Mouse (Mus musculus) ES-CJ7 (cell line): ENCODE data around the gene Raly.
A peak's percentile ranks its signal among the peaks of the same experiment; 100 is the strongest.

Source experiments
- DNase-seq: peaks from one replicate; pipeline ENCODE4 v3.0.0; 2011; ENCODE audit warnings: low read depth, low spot score

Gene Raly

GRCm38 (mm10) chr2:154782856-154783650 lies 7.8 kb upstream of the Raly start:
- no peak for DNase-seq

GRCm38 (mm10) chr2:154785284-154785683 lies 5.6 kb upstream of the Raly start:
- no peak for DNase-seq

- DNase-seq: peak; percentile 81
These were observed 4.7 kb upstream of the Raly start for GRCm38 (mm10) chr2:154786187-154786586.

- DNase-seq: peak; percentile 38
These were observed 4.1 kb upstream of the Raly start for GRCm38 (mm10) chr2:154786776-154787175.

GRCm38 (mm10) chr2:154789381-154789780 lies 1.5 kb upstream of the Raly start:
- DNase-seq: no peak

- DNase-seq: peak; percentile 14
These were observed 780 bp upstream of the Raly start for GRCm38 (mm10) chr2:154789977-154790655.

- peak; percentile 41 for DNase-seq
These were observed 1.1 kb downstream of the Raly start for GRCm38 (mm10) chr2:154791661-154792642.

GRCm38 (mm10) chr2:154803372-154803771 lies 12.5 kb downstream of the Raly start:
- no peak for DNase-seq

- DNase-seq: no peak
These were observed 12.9 kb downstream of the Raly start for GRCm38 (mm10) chr2:154803845-154804244.

GRCm38 (mm10) chr2:154807689-154808088 lies 16.8 kb downstream of the Raly start:
- DNase-seq: no peak

GRCm38 (mm10) chr2:154809107-154809762 lies 18.3 kb downstream of the Raly start:
- no peak for DNase-seq

GRCm38 (mm10) chr2:154810821-154811220 lies 19.9 kb downstream of the Raly start:
- no peak for DNase-seq

- no peak for DNase-seq
These were observed 22.5 kb downstream of the Raly start for GRCm38 (mm10) chr2:154813426-154813825.

- no peak for DNase-seq
These were observed 26.2 kb downstream of the Raly start for GRCm38 (mm10) chr2:154817089-154817488.

GRCm38 (mm10) chr2:154817788-154818187 lies 26.9 kb downstream of the Raly start:
- peak; percentile 46 for DNase-seq

GRCm38 (mm10) chr2:154818599-154818998 lies 27.7 kb downstream of the Raly start:
- no peak for DNase-seq

- no peak for DNase-seq
These were observed 29.4 kb downstream of the Raly start for GRCm38 (mm10) chr2:154820346-154820745.

- DNase-seq: no peak
These were observed 35.2 kb downstream of the Raly start for GRCm38 (mm10) chr2:154826054-154826538.

- no peak for DNase-seq
These were observed 36.6 kb downstream of the Raly start for GRCm38 (mm10) chr2:154827521-154827920.

- DNase-seq: no peak
These were observed 41.6 kb downstream of the Raly start for GRCm38 (mm10) chr2:154832471-154832870.
